Mouse (Mus musculus) brain, embryonic 18.5 days (tissue): ENCODE data around the gene Fhad1.
A peak's percentile ranks its signal among the peaks of the same experiment; 100 is the strongest.

ENCODE experiments used
- DNase-seq: peaks from one replicate; pipeline ENCODE4 v3.0.0-alpha.2; 2012; ENCODE audit warnings: low read depth, low spot score

Gene Fhad1

DNA sequence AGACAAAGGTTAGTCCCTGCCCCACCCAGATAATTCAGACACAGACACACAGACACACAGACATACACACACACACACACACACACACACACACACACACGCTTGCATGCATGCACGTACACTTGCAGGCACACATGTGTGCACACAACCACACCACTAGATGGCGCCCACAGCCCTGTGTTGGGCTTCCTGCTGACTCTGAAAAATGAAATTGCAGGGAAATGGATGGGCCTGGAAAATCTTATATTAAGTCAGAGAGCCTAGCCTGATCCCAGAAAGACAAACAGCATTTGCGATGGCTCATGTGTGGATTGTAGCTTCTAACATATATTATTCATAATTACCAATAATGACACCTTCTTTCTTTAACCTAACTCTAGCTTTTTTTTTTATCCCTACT lies 38.7 kb downstream of the Fhad1 start:
- DNase-seq = no peak

DNA sequence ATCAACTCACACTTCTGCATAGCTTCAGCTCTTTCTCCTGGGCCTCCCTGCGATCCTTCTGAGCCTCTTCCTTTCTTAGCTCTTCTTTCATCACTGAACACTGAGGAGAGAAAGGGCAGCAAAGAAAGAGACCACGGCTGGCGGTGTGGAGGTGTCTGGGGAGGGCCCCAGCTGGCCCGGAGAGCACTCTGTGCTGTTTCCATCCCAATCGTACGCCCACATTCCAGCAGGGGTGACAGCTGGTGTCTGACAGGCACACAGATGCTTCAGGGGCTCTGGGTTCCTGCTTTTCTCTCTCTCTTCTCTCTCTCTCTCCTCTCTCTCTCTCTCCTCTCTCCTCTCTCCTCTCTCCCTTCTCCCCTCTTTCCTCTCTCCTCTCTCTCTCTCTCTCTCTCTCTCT lies 50.3 kb downstream of the Fhad1 start:
- no peak for DNase-seq

DNA sequence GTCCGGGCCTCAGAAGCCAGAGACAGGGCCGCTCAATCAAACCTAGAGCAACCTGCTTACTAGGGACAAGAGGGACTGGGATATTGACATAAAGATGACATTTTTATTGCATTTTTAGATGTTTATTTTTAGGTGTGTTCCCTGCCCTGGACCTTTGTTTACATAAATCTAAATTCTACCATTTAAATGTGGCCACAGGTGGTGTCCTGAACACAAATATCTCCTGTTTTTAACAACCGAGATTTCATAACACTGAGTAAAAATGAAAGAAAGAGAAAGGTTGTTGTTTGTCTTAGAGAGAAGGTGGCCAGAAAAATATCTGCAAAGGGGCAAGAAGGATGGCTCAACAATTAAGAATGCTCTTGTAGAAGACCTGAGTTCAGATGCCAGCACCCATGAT lies 51.0 kb downstream of the Fhad1 start:
- DNase-seq = no peak

DNA sequence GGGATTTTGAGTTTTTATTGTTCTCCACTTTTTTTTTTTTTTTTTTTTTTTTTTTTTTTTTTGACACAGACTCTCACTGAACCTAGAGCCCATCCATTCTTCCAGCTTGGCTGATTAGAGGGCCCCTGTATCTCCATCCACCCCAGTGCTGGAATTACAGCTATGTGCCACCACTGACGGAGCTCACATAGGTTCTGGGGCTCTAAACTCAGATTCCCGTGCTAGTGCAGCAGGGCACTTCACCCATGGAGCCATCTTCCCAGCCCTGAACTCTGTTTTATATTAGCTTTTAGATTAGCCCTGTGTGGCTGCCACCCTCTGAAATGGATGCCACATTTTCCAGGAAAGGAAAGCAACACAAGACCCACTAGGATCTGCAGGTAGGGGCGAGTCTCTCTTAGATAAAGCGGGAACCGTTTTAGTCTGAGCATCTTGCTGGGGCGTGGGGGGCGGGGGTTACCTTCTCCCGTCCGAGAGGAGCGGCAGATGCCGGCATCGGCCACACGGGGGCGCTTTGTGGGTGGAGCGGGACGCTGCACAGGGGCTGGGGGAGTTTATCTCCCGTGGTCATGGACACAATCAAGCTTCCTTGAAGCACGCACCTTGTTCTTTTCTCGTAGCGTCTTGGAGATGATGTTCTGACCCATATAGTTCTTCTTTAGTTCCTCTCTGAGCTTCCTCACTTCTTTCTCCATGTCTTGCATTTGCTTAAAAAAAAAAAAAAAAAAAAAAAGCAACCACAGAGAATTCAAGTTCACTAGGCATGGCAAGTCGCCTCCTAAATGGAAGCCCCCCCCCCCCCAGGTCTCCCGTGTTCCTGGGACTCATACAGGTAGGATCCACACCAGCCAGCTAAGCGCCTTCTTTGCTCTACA lies 51.8 kb downstream of the Fhad1 start:
- DNase-seq = no peak

DNA sequence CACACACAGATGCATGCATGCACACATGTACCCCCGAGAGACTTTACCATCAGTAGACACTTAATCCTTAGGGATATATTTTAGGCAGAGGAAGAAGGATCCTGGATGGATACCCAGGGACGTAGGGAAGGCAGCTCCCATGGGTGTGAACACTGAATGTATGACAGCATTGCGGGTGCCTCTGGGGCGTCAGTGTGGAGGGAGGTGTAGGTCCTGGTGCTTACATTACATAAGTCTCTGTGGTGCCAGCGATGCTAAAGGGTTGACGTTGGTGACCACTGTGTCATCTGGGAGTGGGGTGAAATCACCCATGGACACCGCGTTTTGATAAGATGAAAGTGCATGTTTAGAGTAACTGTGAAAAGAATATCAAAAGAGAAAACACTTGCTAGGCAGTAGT lies 54.8 kb downstream of the Fhad1 start:
- DNase-seq = no peak

DNA sequence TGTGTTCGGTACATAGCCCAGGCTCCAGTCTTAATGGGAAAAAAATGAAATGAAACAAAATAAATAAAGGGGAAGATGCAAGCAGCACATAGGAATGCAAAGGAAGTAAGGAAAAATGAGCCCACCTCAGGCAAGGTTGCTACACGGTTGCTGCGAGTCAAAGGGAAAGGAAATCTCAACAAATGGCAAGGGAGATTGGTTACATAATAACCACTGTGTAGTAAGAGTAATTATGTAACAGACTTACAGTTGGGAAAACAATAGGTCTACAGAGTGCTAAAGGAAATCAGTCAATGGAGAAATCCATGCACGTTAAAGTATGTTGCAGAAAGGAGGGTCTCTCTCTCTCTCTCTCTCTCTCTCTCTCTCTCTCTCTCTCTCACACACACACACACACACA lies 55.3 kb downstream of the Fhad1 start:
- DNase-seq = no peak

DNA sequence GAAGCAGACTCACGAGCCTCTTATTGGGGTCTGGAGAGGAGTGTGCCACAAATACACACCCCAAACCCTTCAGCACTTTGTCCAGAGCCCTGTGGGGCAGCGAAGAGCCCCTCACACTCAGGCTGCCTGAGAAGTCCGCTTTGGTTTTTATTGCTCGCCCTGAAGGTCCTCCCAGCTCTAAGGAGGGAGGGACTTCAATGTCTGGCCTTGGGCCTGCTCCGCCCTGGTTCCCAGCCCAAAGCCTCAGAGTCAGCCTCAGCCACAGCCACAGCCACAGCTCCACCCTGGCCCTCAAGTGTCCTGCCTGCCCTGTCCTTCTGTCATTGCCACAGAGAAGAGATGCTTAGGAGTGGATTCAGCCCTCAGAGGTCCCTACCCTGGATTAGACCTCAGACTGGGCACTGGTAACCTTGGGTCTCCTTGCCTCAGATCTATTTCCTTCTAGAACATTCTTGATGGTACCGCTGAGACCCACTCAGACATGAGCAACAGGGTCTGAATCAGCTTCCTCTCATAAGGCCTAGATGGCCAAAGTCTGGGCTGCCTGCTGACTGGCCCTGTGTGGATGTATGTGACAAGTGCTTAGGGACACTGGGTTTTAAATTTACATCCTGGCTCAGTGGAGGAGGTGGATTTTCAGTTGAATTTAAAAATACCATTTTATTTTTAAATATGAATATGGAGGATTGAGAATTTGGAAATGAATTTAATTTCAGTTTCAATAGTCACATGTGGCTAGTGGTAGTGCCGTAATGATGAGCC lies 56.1 kb downstream of the Fhad1 start:
- DNase-seq = no peak

DNA sequence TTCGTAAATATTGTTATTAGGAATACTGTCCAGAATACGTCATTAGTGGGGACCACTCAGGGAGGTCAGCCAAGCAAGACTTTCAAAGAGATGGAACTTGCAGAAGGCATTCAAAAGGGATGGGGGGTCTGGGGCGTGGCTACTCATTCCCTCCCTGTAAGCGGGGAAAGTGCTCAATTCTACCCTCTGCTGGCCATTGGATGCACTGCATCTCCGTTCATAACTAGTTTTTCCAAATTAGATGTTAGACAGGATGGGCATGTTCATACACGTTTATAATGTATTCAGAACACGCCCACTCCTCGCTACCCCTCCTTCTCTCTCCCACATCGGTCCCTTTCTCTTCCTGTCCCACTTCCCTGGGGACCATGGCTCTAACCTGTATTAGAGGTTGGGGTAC lies 56.7 kb downstream of the Fhad1 start:
- DNase-seq = no peak

DNA sequence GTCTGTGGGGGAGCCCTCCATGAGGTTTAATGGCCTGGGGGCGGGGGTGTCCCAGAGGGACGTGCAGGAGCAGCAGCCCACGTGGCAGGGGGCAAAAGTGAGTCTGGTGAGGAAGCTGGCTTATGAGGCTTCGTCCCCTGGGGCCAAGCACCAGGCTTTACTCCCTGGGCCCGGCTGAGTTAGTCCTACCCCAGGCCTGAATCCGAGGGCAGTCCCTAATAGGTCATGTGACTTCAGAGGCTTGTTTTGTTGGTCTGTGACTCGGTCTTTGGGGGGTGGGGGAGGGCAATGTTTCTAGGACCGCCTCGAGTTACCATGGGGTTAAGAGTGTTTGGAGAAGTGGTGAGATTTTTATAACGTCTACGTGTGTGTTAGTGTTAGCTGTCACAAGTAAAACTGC lies 57.1 kb downstream of the Fhad1 start:
- DNase-seq = no peak

DNA sequence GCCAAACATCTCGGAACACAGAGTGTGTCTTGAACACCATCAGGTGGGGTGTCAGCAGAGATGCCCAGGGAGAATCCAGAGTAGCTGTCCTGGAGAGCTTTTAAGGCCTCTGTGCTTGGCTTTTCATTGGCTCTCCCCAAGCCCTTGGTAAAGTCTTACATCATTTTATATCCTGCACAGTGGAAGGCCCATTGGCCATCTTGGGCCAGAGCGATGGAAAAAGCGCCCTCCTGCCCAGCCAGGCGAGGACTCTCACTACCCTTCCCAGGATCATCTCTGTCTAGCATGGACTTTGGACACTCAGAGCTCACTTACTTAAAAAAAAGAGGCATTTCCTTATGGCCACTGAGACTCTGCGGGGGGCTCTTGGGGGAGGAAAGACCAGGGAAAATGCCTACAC lies 58.0 kb downstream of the Fhad1 start:
- no peak for DNase-seq

DNA sequence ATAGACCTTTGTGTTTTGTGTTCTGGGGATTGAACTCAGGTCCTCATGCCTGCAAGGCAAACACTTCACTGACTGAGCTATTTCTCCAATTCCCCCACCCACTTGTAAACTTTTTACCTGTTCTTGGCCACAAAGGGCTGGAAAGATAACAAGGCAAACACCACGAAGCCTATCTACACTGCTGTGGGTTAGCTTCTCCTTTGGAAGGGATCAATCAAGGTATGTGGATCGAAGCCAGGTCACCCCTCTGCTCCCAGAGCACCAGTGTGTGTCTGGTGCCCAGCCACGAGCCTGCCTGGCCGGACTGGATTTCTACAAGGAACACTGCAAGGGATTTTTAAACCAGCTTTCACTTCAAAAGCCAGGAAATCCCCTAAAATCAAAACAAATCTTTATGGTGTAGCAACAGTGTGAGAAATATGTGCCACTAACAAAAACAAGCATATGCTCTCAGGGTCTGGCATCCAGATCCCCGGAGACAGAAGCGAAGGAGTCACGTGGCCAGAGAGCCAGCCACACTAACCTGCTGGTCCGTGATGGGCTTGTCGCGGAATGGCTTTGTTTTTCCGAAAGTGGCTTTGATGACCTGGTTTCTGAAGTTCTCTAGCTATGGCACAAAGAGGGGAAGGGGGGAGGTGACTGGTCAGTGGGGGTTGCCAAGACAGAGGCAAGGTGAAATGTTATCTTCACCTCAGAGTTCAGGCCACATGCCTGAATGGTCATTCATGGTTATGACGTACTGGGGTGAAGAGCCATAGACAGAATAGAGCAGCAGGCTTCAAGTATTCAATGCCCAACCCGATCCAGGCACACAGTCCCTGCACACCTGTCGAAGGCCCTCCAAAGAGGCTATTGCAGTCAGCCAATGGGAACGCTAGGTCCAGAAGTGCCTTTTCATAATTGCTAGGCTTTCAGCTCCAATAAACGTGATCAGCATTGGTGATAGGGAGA lies 59.8 kb downstream of the Fhad1 start:
- DNase-seq = no peak

DNA sequence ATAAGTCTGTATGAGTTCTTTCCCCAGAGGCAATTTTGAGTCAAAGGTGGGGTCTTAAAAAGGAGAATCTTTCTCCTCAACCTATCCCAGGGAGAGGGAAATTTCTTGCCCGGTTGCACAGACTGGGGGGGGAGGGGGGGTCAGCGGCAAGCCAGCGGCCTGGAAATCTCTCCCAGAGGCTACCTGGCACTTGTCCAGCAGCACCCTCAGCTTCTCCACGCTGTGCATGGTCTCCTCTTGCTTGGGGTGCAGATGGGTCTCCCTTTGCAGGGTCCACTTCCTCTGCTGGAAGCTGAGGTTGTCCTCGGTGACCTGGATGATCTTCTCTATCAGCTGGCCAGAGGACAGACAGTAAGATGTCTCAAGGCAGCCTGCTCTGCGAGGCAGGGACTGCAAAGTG lies 61.0 kb downstream of the Fhad1 start:
- DNase-seq = no peak

DNA sequence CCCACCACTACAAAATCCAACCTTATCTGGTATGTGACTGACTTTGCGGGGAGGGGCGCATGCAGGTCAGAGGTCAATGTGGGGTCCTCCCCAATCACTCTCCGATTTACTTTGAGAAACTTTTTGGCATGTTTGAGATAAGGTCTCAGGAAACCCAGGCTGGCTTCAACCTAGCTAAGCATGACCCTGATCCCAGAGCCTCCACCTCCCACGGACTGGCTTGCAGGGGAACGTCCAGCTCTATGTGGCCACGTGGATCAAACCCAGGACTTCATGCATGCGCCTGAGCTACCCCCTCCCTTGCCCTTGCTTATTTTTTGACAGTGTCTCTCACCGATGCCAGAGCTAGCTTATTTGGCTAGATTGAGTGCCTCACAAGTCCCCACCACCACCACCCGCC lies 61.6 kb downstream of the Fhad1 start:
- DNase-seq = no peak

DNA sequence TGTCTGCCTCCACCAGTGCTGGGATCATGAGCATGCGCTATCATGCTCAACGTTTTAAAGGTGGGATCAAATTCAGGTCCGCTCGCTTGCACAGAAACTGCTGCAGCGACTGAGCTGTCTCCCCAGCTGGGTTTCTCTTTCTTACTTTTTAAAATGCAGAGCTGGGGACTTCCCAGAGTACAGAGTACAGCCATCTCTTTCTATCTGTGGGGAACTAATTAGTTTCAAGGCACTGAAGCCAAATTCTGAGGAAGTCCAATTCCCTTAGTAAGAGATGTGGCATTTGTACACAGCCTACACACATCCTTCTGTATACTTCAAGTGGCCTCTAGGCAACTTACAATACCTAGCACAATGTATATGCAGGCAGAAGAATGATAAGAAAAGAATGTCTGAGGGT lies 62.1 kb downstream of the Fhad1 start:
- no peak for DNase-seq

DNA sequence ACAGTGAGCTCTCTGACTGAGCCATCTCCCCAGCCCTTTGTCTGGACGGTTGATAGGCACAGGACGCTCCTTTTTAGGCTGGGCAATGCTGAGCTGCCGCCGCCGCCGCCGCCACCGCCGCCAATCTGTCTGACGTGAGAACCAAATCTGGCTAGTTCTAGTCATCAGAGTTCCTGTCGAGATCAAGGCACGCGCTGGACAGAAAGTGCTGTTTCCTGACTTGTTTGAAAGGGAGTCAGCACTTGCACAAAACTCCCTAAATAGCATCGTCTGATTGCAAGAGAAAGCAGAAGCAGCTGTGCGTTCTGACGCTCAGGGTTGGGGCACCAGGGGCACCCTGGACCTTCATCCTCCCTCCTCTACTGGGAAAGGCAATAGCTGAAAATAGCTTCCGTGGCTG lies 62.8 kb downstream of the Fhad1 start:
- DNase-seq = no peak

DNA sequence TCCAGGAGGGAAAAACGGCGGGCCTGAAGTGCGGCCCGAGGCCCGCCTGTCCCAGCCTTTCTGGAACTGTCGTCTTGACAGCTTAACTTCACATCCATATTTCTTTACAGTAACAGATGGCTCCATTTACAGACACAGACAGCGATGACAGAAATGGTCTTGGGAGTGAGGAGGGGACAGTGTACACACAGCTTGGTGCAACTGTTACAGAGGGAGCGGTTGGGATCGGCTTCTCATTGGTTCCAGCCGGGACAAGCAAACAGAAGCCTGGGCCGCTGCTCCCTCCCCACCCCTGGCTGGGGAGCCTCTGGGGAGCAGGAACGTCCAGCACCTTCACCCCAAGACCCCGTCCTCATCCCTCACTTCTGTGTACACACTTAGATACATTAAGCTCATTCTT lies 65.4 kb downstream of the Fhad1 start:
- DNase-seq = peak; percentile 43

DNA sequence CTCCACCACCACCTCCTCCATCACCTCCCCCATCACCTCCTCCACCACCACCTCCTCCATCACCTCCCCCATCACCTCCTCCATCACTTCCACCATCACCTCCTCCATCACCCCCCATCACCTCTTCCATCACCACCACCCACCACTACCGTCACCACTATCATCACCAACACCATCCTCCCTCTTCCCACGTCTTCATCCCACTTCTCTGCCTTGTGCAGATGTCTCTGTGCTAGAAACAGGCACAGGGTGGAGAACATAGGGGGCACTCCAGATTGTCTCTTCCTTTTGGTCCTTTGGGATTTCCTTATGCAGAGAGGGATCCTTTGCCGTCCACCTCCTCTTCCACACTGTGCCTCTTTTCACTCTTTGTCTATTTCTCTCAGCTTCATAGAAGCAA lies 66.1 kb downstream of the Fhad1 start:
- DNase-seq = no peak

DNA sequence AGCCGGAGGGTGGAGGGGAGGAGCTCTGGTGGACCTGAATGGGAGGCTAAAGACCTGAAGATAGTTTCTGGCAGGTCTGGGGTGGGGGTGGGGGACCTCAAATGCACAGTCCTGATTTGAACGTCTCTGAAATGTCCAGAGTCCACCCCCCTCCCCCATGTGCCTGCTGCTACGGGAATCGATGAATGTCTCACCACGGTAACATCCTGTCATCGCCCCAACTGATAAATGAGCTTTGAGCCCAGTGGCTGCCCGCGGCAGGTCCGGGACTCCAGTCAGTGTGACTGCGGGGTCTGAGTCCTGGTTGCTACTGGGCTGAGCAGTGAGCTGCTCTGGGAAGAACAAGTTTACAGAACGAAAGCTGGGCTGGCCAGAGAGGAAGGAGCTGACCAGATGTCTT lies 72.5 kb downstream of the Fhad1 start:
- DNase-seq = no peak

DNA sequence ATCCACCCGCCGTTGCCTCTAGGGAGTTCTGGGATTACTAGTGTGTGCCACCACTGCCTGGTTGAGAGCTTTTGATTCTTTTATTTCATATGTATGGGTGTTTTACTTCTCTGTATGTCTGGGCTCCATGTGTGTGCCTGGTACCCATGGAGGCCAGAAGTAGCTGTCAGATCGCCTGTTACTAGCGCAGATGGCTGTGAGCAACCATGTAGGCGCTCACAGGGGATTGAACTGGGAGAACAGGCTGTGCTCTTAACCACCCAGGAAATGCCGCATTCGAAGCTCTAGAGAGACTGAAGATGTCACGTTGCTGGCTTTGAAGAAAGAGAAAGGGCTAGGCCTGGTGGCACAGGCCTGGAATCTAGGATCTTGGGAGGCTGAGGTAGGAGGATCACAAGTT lies 73.6 kb downstream of the Fhad1 start:
- no peak for DNase-seq

DNA sequence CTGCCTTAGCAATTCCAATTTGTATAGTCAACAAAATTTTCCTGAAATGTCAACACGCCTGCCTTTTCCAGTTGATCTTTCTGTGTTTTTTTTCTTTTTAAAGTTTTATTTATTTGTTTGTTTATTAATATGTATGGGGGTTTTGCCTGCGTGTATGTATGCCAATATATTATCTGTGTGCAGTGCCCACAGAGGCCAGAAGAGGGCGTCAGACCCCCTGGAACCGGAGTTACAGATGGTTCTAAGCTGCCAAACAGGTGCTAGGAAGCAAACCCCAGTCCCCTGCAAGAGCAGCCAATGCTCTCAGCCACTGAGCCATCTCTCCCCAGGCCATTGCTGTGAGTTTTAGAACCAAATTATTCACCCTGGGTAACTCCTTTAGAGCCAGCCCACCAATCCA lies 76.3 kb downstream of the Fhad1 start:
- no peak for DNase-seq

DNA sequence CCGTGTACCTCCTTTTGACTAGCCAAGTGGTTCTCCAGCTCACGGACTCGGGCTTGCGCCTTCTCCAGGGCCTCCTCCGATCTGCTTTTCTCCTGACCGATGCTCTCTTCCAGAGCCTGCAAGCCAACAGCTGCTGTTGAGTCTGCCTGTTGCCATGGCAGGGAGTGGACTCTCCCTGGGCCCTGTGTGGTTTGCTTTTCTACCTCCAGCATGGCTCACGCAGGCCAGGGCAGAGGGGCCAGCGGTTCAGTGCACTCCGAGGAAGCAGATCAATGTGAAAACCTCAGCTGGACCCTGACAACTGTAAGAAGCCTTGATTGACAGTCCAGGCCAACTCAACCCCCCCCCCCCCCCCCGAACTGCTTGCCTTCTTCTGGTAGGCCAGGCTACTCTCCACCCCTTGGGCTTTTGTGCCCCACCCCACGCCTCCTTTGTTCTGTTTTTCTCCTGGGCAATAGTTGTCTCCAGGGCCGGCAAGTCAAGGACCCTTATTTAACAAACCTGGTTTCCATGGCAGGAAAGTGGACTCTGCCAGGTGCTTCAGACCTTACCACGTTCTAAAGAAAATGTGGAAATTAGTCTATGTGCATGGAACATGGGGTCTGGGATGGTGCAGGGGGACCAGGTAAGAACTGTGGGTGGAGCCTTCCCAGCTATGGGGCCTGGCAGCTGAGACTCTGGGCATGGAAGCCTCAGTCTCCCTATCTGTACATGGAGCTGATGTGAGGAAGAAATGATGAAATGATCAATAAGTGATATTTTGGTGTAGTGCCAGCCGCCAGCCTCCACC lies 81.9 kb downstream of the Fhad1 start:
- no peak for DNase-seq
